Mouse (Mus musculus): ENCODE data around the gene Npas3. TPM values are rescaled to one million over a fixed set of nuclear protein-coding genes. Genes with fewer than 3 reads are reported as not detected.
A peak's percentile ranks its signal among the peaks of the same experiment; 100 is the strongest.
"Not testable (repeated sequence)": the region's sequence is repeated elsewhere in the genome, so short reads cannot be mapped to it uniquely, and the experiment has no call there.

The Npas3 gene
- polyA plus RNA-seq, 1 experiment from 2014 or later, result 0.61 TPM

GRCm38 (mm10) chr12:53252572-53253422 is 4.3 kb downstream of the Npas3 start:
- H3K36me3 ChIP-seq (ENCODE audit: control insufficient read depth, insufficient read depth, low read length), result no peaks in the 10 kb centered on the region
- ATAC-seq (ENCODE audit: low FRiP score, low TSS enrichment), result peak; percentile 71
- H3K9me3 ChIP-seq (ENCODE audit: control insufficient read depth, low read length), result no peaks in the 10 kb centered on the region
- peak overlapping the region; percentile 82 for H3K27ac ChIP-seq (replicated peaks)
- peak overlapping the region; percentile 92 for H3K4me2 ChIP-seq (replicated peaks; ENCODE audit: low read depth)
- peak overlapping the region; percentile 72 for H3K9ac ChIP-seq (ENCODE audit: low read length)
- DNase-seq (ENCODE audit: low spot score), result peak; percentile 44
- peaks cover 9% of the 10 kb centered on the region; the same call in 1 of the 2 replicates for H3K27me3 ChIP-seq (ENCODE audit: control insufficient read depth, insufficient read depth, low read length)
- under 1% methylated on average over 72 of the region's 115 CpGs for WGBS
- TF ChIP-seq EP300 (optimal IDR thresholded peaks at IDR 0.05), result no peak
- peak; percentile 13; the same call in 1 of the 2 replicates for TF ChIP-seq CTCF (IDR thresholded peaks at IDR 0.05; ENCODE audit: low read depth)
- no peaks in the 10 kb centered on the region for H3K4me1 ChIP-seq (replicated peaks; ENCODE audit: control insufficient read depth, insufficient read depth)
- H3K4me3 ChIP-seq (ENCODE audit: low read depth, low read length), result peak overlapping the region; percentile 71

GRCm38 (mm10) chr12:53253461-53254159 is 5.1 kb downstream of the Npas3 start:
- WGBS, result 1% methylated on average over 22 of the region's 32 CpGs
- Histone ChIP-seq H3K9ac (ENCODE audit: low read length) (peak overlapping the region; percentile 72; the same call in 1 of the 2 replicates), H3K9me3 (ENCODE audit: control insufficient read depth, low read length) (no peaks in the 10 kb centered on the region), H3K27me3 (ENCODE audit: control insufficient read depth, insufficient read depth, low read length) (peaks cover 3% of the 10 kb centered on the region; the same call in 1 of the 2 replicates), H3K27ac (replicated peaks) (no peak overlapping the region), H3K4me2 (replicated peaks; ENCODE audit: low read depth) (peak overlapping the region; percentile 92), H3K4me3 (ENCODE audit: low read depth, low read length) (peak overlapping the region; percentile 71), H3K36me3 (ENCODE audit: control insufficient read depth, insufficient read depth, low read length) (no peaks in the 10 kb centered on the region), H3K4me1 (replicated peaks; ENCODE audit: control insufficient read depth, insufficient read depth) (no peaks in the 10 kb centered on the region)
- no peak for TF ChIP-seq CTCF (IDR thresholded peaks at IDR 0.05; ENCODE audit: low read depth)
- TF ChIP-seq EP300 (optimal IDR thresholded peaks at IDR 0.05), result no peak
- ATAC-seq (ENCODE audit: low FRiP score, low TSS enrichment) (no peak), DNase-seq (ENCODE audit: low spot score) (peak; percentile 57)

GRCm38 (mm10) chr12:53254160-53254480 is 5.6 kb downstream of the Npas3 start:
- TF ChIP-seq CTCF (IDR thresholded peaks at IDR 0.05; ENCODE audit: low read depth), result no peak
- TF ChIP-seq EP300 (optimal IDR thresholded peaks at IDR 0.05), result no peak
- Histone ChIP-seq H3K4me3 (ENCODE audit: low read depth, low read length) (peak overlapping the region; percentile 71), H3K4me1 (replicated peaks; ENCODE audit: control insufficient read depth, insufficient read depth) (no peaks in the 10 kb centered on the region), H3K36me3 (ENCODE audit: control insufficient read depth, insufficient read depth, low read length) (no peaks in the 10 kb centered on the region), H3K4me2 (replicated peaks; ENCODE audit: low read depth) (peak overlapping the region; percentile 92), H3K9ac (ENCODE audit: low read length) (no peak overlapping the region), H3K27ac (replicated peaks) (no peak overlapping the region), H3K27me3 (ENCODE audit: control insufficient read depth, insufficient read depth, low read length) (peaks cover 3% of the 10 kb centered on the region; the same call in 1 of the 2 replicates), H3K9me3 (ENCODE audit: control insufficient read depth, low read length) (no peaks in the 10 kb centered on the region)
- ATAC-seq (ENCODE audit: low FRiP score, low TSS enrichment) (no peak), DNase-seq (ENCODE audit: low spot score) (no peak)
- WGBS, result 31% methylated on average over 6 of the region's 6 CpGs

- H3K4me2 ChIP-seq (replicated peaks; ENCODE audit: low read depth); H3K27ac ChIP-seq (replicated peaks); ATAC-seq (ENCODE audit: low FRiP score, low TSS enrichment); DNase-seq (ENCODE audit: low spot score); H3K36me3 ChIP-seq (ENCODE audit: control insufficient read depth, insufficient read depth, low read length); H3K27me3 ChIP-seq (ENCODE audit: control insufficient read depth, insufficient read depth, low read length); H3K9me3 ChIP-seq (ENCODE audit: control insufficient read depth, low read length); H3K9ac ChIP-seq (ENCODE audit: low read length); H3K4me1 ChIP-seq (replicated peaks; ENCODE audit: control insufficient read depth, insufficient read depth); H3K4me3 ChIP-seq (ENCODE audit: low read depth, low read length): not testable (repeated sequence)
Measured at GRCm38 (mm10) chr12:53274502-53274901, 26.0 kb downstream of the Npas3 start.

GRCm38 (mm10) chr12:53277393-53277792 is 28.9 kb downstream of the Npas3 start:
- TF ChIP-seq CTCF (IDR thresholded peaks at IDR 0.05; ENCODE audit: low read depth) (no peak), EP300 (optimal IDR thresholded peaks at IDR 0.05) (no peak)
- Histone ChIP-seq H3K4me2 (replicated peaks; ENCODE audit: low read depth) (no peak overlapping the region), H3K9ac (ENCODE audit: low read length) (no peak overlapping the region), H3K4me3 (ENCODE audit: low read depth, low read length) (no peak overlapping the region), H3K9me3 (ENCODE audit: control insufficient read depth, low read length) (no peaks in the 10 kb centered on the region), H3K27ac (replicated peaks) (no peak overlapping the region), H3K4me1 (replicated peaks; ENCODE audit: control insufficient read depth, insufficient read depth) (no peaks in the 10 kb centered on the region), H3K27me3 (ENCODE audit: control insufficient read depth, insufficient read depth, low read length) (no peaks in the 10 kb centered on the region), H3K36me3 (ENCODE audit: control insufficient read depth, insufficient read depth, low read length) (no peaks in the 10 kb centered on the region)
- ATAC-seq (ENCODE audit: low FRiP score, low TSS enrichment), result no peak
- WGBS, result 62% methylated on average over 6 of the region's 6 CpGs
- no peak for DNase-seq (ENCODE audit: low spot score)

- no peak for ATAC-seq (ENCODE audit: low FRiP score, low TSS enrichment)
- Histone ChIP-seq H3K9me3 (ENCODE audit: control insufficient read depth, low read length) (no peaks in the 10 kb centered on the region), H3K9ac (ENCODE audit: low read length) (no peak overlapping the region), H3K4me3 (ENCODE audit: low read depth, low read length) (no peak overlapping the region), H3K4me1 (replicated peaks; ENCODE audit: control insufficient read depth, insufficient read depth) (no peaks in the 10 kb centered on the region), H3K27ac (replicated peaks) (no peak overlapping the region), H3K4me2 (replicated peaks; ENCODE audit: low read depth) (no peak overlapping the region), H3K36me3 (ENCODE audit: control insufficient read depth, insufficient read depth, low read length) (no peaks in the 10 kb centered on the region), H3K27me3 (ENCODE audit: control insufficient read depth, insufficient read depth, low read length) (no peaks in the 10 kb centered on the region)
- TF ChIP-seq EP300 (optimal IDR thresholded peaks at IDR 0.05) (no peak), CTCF (IDR thresholded peaks at IDR 0.05; ENCODE audit: low read depth) (no peak)
- no peak for DNase-seq (ENCODE audit: low spot score)
- WGBS, result 87% methylated on average over 4 of the region's 4 CpGs
Measured at GRCm38 (mm10) chr12:53290341-53290740, 41.9 kb downstream of the Npas3 start.

All from stomach, postnatal 0 days (tissue).